Mouse (Mus musculus): ENCODE results near the gene Trmt1.

- TF ChIP-seq HCFC1 (IDR thresholded peaks at IDR 0.05; ENCODE audit: borderline replicate concordance, insufficient read depth, low read length): no peak
- TF ChIP-seq MAFK (IDR thresholded peaks at IDR 0.05; ENCODE audit: insufficient read depth, low read depth, low read length): no peak
Measured at GRCm38 (mm10) chr8:84737608-84738007, 51.5 kb downstream of the Trmt1 start.

All from ES-E14 (cell line).